ENCODE assay signal across 11 mouse cellular contexts in the genomic region with DNA sequence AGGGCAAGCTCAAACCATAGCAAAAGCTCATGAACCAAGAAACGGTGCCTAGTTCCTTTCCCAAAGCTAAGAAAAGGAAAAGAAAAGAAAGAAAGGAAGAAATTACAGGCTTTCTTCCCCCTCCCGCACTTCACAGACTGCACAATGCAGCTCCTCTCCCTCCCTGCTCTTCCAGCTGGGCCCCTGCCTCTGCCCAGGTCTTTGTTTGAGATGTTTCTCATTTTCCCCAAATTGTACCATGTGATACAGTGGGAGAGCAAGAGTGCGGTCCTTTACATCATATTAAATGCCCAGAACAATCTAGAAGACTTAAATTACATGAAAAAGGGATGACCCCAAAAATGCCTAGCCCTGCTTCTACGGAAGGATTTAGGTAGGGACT.
DNase-seq lines count a peak whose midpoint lies in the region; ATAC-seq and TF ChIP-seq lines count a peak whose summit lies in the region.
"Had no signal": no experiment of that assay in that cellular context is flagged by ENCODE, and none has a peak within 500 bp of the region (broad histone marks: within the 10 kb centered on the region; RNA-seq: fewer than 3 reads in every experiment).

No protein-coding gene starts in this region.

- no peak for TF ChIP-seq POLR2A in limb, embryonic 14.5 days (IDR thresholded peaks at IDR 0.05; ENCODE audit: borderline replicate concordance, extremely low read depth, insufficient read depth, insufficient read length)

- H3K4me2 ChIP-seq in heart, embryonic 14.5 days (ENCODE audit: low read length) = no peak overlapping the region
- H3K4me2 ChIP-seq in limb, embryonic 13.5 days (replicated peaks) = no peak overlapping the region
- H3K4me2 ChIP-seq in embryonic facial prominence, embryonic 13.5 days = no peak overlapping the region
- no peak overlapping the region for H3K4me2 ChIP-seq in limb, embryonic 14.5 days (replicated peaks; ENCODE audit: low read depth, low read length, severe bottlenecking)
- H3K4me2 ChIP-seq: limb, embryonic 12.5 days had no signal

- no peak overlapping the region for H3K4me3 ChIP-seq in heart, embryonic 14.5 days (ENCODE audit: control insufficient read depth in 1 of 2, insufficient read depth in 1 of 2, low read depth in 1 of 2, low read length in 2 of 2)
- no peak overlapping the region for H3K4me3 ChIP-seq in limb, embryonic 13.5 days
- no peak overlapping the region for H3K4me3 ChIP-seq in limb, embryonic 10.5 days
- H3K4me3 ChIP-seq in embryonic facial prominence, embryonic 13.5 days = no peak overlapping the region
- no peak overlapping the region for H3K4me3 ChIP-seq in limb, embryonic 14.5 days (replicated peaks; ENCODE audit: low read length)
- H3K4me3 ChIP-seq: erythroblast, embryonic 14.5 days; limb, embryonic 12.5 days; megakaryocyte, embryonic 14.5 days had no signal

- intact Hi-C loops in heart, postnatal 25 days (cut with DNase I) = loop anchor here (5.0 kb wide), 1 partner anchor 33 kb away; no protein-coding TSS in a partner anchor

- no peak for DNase-seq in heart, postnatal 25 days (ENCODE audit: low spot score)
- DNase-seq in limb, embryonic 10.5 days (ENCODE audit: low spot score) = no peak
- DNase-seq in limb, embryonic 14.5 days (ENCODE audit: low spot score) = no peak
- DNase-seq in embryo, embryonic 11 days = no peak
- no peak for DNase-seq in embryo, embryonic 10 days (ENCODE audit: low spot score)

- peaks cover 9 to 10% of the 10 kb centered on the region in 2 experiments; a peak in 3 of 4 replicates for H3K4me1 ChIP-seq in heart, embryonic 14.5 days (ENCODE audit: control insufficient read depth in 2 of 2, insufficient read depth in 2 of 2, low read length in 2 of 2)
- peaks cover 18% of the 10 kb centered on the region for H3K4me1 ChIP-seq in limb, embryonic 13.5 days
- H3K4me1 ChIP-seq in limb, embryonic 10.5 days = peaks cover 10% of the 10 kb centered on the region; the same call in 1 of the 2 replicates
- peaks cover 17% of the 10 kb centered on the region for H3K4me1 ChIP-seq in embryonic facial prominence, embryonic 13.5 days
- peaks cover 17% of the 10 kb centered on the region for H3K4me1 ChIP-seq in limb, embryonic 14.5 days (ENCODE audit: control insufficient read depth, insufficient read depth, low read length)
- H3K4me1 ChIP-seq: megakaryocyte, embryonic 14.5 days had no signal

- no peak for ATAC-seq in heart, embryonic 14.5 days (ENCODE audit: insufficient number of reproducible peaks, insufficient read depth, low FRiP score, low read depth)
- 0 out of 2 replicates have a peak, but pooled peaks have one; percentile 41 for ATAC-seq in limb, embryonic 13.5 days (ENCODE audit: low FRiP score, low read depth)
- ATAC-seq in embryonic facial prominence, embryonic 13.5 days (ENCODE audit: insufficient number of reproducible peaks, insufficient read depth, low FRiP score, low TSS enrichment, low read depth) = no peak
- no peak for ATAC-seq in limb, embryonic 14.5 days (ENCODE audit: low FRiP score, low read depth)

- no peak overlapping the region for H3K9ac ChIP-seq in heart, embryonic 14.5 days (ENCODE audit: low read length)
- no peak overlapping the region for H3K9ac ChIP-seq in limb, embryonic 13.5 days
- no peak overlapping the region; the same call in 1 of the 2 replicates for H3K9ac ChIP-seq in embryonic facial prominence, embryonic 13.5 days
- no peak overlapping the region for H3K9ac ChIP-seq in limb, embryonic 14.5 days (ENCODE audit: low read depth, low read length, severe bottlenecking)
- H3K9ac ChIP-seq: limb, embryonic 12.5 days had no signal

- H3K36me3 ChIP-seq in heart, embryonic 14.5 days (ENCODE audit: control insufficient read depth, insufficient read depth, low read length) = no peaks in the 10 kb centered on the region
- H3K36me3 ChIP-seq in limb, embryonic 13.5 days = no peaks in the 10 kb centered on the region
- H3K36me3 ChIP-seq in limb, embryonic 10.5 days = no peaks in the 10 kb centered on the region
- H3K36me3 ChIP-seq in embryonic facial prominence, embryonic 13.5 days = no peaks in the 10 kb centered on the region
- H3K36me3 ChIP-seq in limb, embryonic 14.5 days (ENCODE audit: control insufficient read depth, insufficient read depth, low read length) = no peaks in the 10 kb centered on the region
- H3K36me3 ChIP-seq: limb, embryonic 12.5 days had no signal

- H3K27me3 ChIP-seq in heart, embryonic 14.5 days (ENCODE audit: control insufficient read depth, insufficient read depth, low read length) = no peaks in the 10 kb centered on the region
- H3K27me3 ChIP-seq in limb, embryonic 13.5 days = no peaks in the 10 kb centered on the region
- H3K27me3 ChIP-seq in limb, embryonic 10.5 days (ENCODE audit: low read depth, poor library complexity, severe bottlenecking) = no peaks in the 10 kb centered on the region
- no peaks in the 10 kb centered on the region for H3K27me3 ChIP-seq in embryonic facial prominence, embryonic 13.5 days
- H3K27me3 ChIP-seq in limb, embryonic 14.5 days (ENCODE audit: control insufficient read depth, insufficient read depth, low read length) = no peaks in the 10 kb centered on the region
- H3K27me3 ChIP-seq: limb, embryonic 12.5 days had no signal

- 83% methylated on average over 4 of the region's 4 CpGs for WGBS in heart, embryonic 14.5 days
- WGBS in limb, embryonic 13.5 days = 74% methylated on average over 4 of the region's 4 CpGs
- 84% methylated on average over 4 of the region's 4 CpGs for WGBS in limb, embryonic 10.5 days
- WGBS in embryonic facial prominence, embryonic 13.5 days = 45% methylated on average over 4 of the region's 4 CpGs
- 63% methylated on average over 4 of the region's 4 CpGs for WGBS in limb, embryonic 14.5 days

- peak overlapping the region; percentile 12 to 53; a peak in 2 of 4 replicates for H3K27ac ChIP-seq in heart, embryonic 14.5 days (replicated peaks in 1 of 2; ENCODE audit: control insufficient read depth in 1 of 2, insufficient read depth in 1 of 2, low read depth in 2 of 2, low read length in 2 of 2)
- H3K27ac ChIP-seq in limb, embryonic 13.5 days = peak overlapping the region; percentile 72
- no peak overlapping the region for H3K27ac ChIP-seq in limb, embryonic 10.5 days
- H3K27ac ChIP-seq in embryonic facial prominence, embryonic 13.5 days = peak overlapping the region; percentile 62
- H3K27ac ChIP-seq in limb, embryonic 14.5 days (replicated peaks; ENCODE audit: low read depth, low read length) = peak overlapping the region; percentile 39; the same call in 1 of the 2 replicates
- H3K27ac ChIP-seq: limb, embryonic 12.5 days had no signal

- peaks cover 6% of the 10 kb centered on the region; the same call in 1 of the 2 replicates for H3K9me3 ChIP-seq in heart, embryonic 14.5 days (ENCODE audit: control insufficient read depth, low read length)
- H3K9me3 ChIP-seq in limb, embryonic 13.5 days = 0 out of 2 replicates have a peak, but pooled peaks cover 8% of the 10 kb centered on the region
- no peaks in the 10 kb centered on the region; the same call in 1 of the 2 replicates for H3K9me3 ChIP-seq in limb, embryonic 10.5 days (replicated peaks)
- 0 out of 2 replicates have a peak, but pooled peaks cover 2% of the 10 kb centered on the region for H3K9me3 ChIP-seq in embryonic facial prominence, embryonic 13.5 days
- H3K9me3 ChIP-seq in limb, embryonic 14.5 days (ENCODE audit: control insufficient read depth, low read length) = peaks cover 3% of the 10 kb centered on the region; the same call in 1 of the 2 replicates
